Mouse (Mus musculus) CD4-positive helper T cell, adult 2 months (primary cell): ENCODE data around the gene Ube2c.
A peak's percentile ranks its signal among the peaks of the same experiment; 100 is the strongest.

Source experiments
- DNase-seq: peaks from one replicate; pipeline ENCODE4 v3.0.0-alpha.2; 2012; ENCODE audit warnings: low read depth, missing footprints, low spot score

The Ube2c gene

GRCm38 (mm10) chr2:164769258-164770037, at the start of gene Ube2c:
Ube2c (plus strand) TSS chr2:164769898.
- DNase-seq = peak; percentile 98

DNA sequence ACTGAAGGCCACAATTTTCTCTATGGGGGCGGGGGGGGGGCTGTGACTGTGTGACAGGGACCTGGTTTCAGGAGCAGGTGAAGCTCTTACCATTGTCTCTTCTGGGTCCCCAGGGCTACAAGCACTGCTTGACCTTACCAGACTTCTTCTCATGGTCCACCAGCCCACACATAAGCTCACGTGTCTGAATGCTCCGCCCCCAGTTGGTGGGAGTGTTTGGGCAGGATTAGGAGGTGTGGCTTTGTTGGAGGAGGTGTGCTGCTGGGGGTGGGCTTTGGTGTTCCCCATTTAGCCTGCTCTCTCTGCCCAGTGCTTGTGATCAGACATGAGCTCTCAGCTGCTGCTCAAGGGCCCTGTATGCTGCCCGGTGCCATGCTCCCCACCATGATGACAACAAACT, 46.4 kb upstream of the Ube2c start:
- DNase-seq = no peak

GRCm38 (mm10) chr2:164725895-164726619, 43.6 kb upstream of the Ube2c start:
- DNase-seq = peak; percentile 42

GRCm38 (mm10) chr2:164731719-164732118, 38.0 kb upstream of the Ube2c start:
- no peak for DNase-seq

DNA sequence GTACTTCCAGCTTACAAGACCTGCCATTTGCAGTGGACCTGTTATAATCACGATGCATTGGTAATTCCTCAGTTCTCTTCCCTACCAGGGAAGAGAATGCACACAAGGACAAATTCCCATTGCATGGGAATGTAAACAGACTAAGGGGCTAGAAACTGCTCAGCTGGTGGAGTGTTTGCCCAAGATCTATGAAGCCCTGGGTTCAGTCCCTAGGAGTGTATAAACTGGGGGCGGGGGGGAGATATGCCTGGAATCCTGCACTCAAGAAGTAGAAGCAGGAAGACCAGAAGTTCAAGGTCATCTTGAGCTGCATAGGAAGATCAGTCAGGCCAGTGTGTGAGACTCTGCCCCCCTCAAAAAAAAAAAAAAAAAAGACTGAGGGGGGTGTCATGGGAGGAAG, 36.4 kb upstream of the Ube2c start:
- DNase-seq = no peak

DNA sequence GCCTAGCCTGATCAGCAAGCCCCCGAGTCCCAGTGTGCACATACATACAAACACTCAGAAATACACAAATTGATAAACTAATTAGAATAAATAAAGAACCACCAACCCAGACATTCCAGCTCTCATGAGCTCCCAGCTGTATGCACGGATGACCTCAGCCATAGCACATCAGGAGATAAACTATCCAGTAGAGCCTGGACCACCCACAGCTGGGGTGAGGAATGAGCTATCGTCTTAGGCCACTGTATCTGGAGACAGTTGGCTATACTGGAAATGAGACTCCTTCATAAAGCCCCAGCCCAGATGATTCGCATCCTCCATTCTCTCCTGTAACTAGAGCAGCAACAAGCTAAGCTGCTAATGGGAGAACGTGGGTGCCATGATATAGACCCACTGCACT, 34.9 kb upstream of the Ube2c start:
- DNase-seq = no peak

- no peak for DNase-seq
These were observed 34.3 kb upstream of the Ube2c start for GRCm38 (mm10) chr2:164735446-164735845.

GRCm38 (mm10) chr2:164737377-164738090, 32.2 kb upstream of the Ube2c start:
- DNase-seq = no peak

DNA sequence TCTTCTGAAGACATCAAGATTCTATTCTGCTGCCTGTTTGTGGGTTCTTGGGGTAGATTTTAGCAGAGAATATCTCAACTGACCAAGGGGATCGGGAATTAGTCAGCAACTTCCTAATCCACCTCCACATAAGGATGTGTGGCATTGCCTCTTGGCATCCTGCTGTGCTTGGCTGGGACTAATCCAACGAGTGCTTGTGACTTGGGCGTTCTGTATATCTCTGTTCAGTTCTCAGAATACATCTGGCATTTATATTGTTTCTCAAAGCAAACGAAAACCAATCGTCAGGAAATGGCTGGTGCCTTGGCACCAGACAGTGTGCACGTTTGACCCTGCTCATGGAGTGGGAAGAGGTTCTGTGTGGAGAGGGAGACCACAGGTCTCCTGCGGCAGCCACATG, 29.8 kb upstream of the Ube2c start:
- no peak for DNase-seq

DNA sequence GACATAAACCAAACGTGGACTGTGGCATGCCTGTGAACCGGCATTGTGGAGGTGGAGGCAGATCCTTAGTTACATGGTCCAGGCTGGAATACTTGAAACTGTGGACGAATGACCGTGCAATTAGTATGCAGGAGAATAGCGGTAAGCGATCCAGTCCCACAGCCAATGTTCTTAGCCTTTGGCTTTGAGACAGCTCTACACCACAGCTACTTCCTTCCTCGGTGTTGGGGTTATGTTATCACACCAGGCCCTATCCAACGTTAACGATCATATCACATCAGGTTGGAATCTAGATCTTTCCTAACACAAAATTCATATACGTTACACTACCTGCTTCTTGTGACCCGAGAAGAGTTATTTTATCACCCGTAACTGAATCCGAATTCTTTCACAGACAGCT, 24.7 kb upstream of the Ube2c start:
- peak; percentile 29 for DNase-seq

- peak; percentile 96 for DNase-seq
These were observed 23.7 kb upstream of the Ube2c start, which contains the start of the genes Wfdc3 and Dnttip1 for GRCm38 (mm10) chr2:164745843-164746479. Wfdc3 (minus strand) TSS chr2:164745931. Dnttip1 (plus strand) TSS chr2:164745983.

DNA sequence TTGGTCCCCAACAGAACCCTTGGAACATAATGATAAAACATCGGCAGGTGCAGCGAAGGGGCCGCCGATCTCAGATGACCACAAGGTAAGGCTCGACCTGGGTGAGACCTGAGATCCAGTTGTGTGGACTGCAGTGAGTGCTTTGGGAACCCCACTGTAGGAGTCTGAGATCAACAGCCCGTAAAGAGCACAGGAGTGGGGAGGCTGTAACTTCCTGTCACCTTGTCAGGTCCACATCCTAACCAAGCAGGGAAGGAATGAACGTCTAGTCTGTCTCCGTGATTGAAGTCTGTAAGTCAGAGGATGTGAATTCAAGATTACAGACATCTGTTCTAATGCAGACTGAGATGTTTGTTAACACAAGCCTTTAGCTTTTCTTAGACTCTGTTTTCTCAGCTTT, 23.0 kb upstream of the Ube2c start:
- DNase-seq = peak; percentile 57

- no peak for DNase-seq
These were observed 21.5 kb upstream of the Ube2c start for GRCm38 (mm10) chr2:164748191-164748590.

- no peak for DNase-seq
These were observed 20.7 kb upstream of the Ube2c start for GRCm38 (mm10) chr2:164748991-164749390.

- no peak for DNase-seq
These were observed 17.2 kb upstream of the Ube2c start for GRCm38 (mm10) chr2:164752454-164752853.

DNA sequence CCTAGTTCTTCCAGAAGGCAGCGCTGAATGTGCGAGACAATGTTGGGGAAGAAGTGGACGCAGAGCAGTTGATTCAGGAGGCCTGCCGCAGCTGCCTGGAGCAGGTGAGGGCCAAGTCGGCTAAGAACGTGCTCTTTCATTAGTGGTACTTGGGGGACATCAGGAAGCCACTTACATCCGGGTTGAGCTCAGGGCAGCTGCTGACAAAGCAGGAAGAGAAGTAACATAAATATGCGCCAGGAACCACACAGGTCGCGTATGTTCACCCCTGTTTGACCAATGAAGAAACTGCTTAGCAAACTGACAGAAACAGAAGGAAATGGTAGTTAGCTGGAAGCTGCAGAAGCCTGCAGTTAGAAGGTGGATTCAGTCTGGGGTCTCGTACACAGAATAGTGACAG, 15.6 kb upstream of the Ube2c start:
- DNase-seq = no peak

DNA sequence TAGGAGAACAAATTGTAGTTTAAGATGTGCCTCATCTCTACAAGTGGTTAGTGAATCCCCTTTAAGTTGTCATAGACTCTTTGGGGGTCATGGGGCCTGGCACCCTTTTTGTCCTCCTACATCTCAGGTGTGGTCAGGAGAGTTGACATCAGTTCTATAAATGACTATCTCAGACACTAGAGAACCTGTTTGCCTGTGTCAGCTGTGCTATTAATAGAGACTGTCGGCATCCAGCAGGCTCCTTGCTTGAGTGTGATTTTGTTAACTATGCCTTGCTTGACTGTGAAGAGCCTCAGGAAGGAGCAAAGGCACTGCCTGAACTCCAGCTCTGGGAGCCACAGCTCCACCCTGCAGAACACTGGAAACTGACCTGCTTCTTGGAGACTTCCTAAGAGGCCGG, 14.9 kb upstream of the Ube2c start:
- DNase-seq = no peak

DNA sequence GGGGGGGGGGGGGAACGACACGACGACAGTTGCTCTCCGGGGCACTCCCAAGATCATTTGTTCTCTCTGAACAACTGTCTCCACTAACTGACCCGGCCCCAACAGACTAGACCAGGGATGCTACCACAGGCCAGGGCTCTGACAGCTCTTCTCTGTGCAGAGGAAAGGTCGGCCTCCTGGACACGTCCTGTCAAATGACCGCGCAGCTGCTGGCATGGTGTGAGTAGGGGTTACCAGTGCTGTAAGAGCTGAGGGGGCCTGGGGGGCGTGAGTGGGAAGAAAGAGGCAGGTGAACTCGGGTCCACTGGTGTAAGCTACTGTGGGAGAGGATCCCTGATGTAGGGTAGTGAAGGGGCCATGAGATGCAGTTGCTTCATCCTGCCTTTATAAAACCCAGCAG, 11.9 kb upstream of the Ube2c start:
- DNase-seq = no peak

- DNase-seq = no peak
These were observed 11.0 kb upstream of the Ube2c start for GRCm38 (mm10) chr2:164758692-164759091.

GRCm38 (mm10) chr2:164760059-164760833, 9.5 kb upstream of the Ube2c start:
- DNase-seq = no peak

DNA sequence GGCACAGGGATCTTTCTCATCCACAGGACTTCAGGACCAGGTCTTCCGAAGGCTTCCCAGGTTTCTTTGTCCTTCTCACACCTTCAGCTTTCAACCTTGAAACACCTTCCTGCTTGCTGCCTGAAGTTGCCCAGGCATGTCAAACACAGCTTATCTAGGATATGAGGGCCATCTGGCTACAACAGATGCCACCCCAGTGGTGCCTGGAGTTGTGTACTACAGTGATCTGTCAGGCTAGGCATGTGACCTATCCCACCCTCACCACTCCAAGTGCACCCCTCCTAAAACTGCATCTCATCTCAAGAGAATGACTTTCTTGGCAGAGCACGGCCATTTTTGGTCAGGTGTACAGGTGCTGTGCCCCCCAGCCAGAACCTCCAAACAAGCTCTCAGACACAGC, 8.2 kb upstream of the Ube2c start:
- no peak for DNase-seq
